In the genomic region with DNA sequence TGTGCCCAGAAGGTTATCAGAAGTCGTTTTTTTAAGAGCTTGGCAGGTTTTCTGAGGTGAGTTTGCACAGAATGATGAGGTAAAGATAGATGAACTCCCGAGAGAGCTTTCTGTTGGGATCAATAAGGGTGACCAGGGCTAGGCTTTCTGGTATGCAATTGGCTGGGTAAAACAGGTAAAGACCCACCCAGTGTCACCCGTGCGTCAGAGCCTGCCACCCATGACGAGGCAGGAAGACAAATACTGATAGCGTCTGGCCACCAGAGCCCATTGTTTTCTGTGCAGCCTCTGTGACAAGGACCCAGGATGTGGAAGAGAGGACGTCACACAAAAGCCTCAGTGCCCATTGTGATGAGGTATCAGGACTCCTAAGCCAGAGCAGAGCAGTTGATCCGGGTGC, we compare ENCODE assay signal across 15 mouse cellular contexts.
"Had no signal": no experiment of that assay in that cellular context is flagged by ENCODE, and none has a peak within 500 bp of the region (broad histone marks: within the 10 kb centered on the region; RNA-seq: fewer than 3 reads in every experiment).

No protein-coding gene starts in this region.

- H3K9ac ChIP-seq: limb, embryonic 12.5 days; liver, embryonic 14.5 days; neural tube, embryonic 12.5 days had no signal

- H3K9me3 ChIP-seq: limb, embryonic 12.5 days; neural tube, embryonic 12.5 days had no signal

- H3K4me2 ChIP-seq: limb, embryonic 12.5 days; neural tube, embryonic 12.5 days had no signal

- H3K4me3 ChIP-seq: limb, embryonic 12.5 days; neural tube, embryonic 12.5 days had no signal

- H3K36me3 ChIP-seq: limb, embryonic 12.5 days; neural tube, embryonic 12.5 days had no signal

- DNase-seq: kidney, adult 2 months; kidney, postnatal 36 days; layer of hippocampus, adult 9-11 months; layer of hippocampus, postnatal 36 days; liver; lung, adult 2 months; lung, postnatal 36 days; midbrain, embryonic 14.5 days; thymus, adult 2 months; thymus, postnatal 36 days had no signal

- ATAC-seq: lung, postnatal 0 days had no signal

- H3K27ac ChIP-seq: kidney, postnatal 0 days; liver, embryonic 14.5 days; neural tube, embryonic 12.5 days had no signal

- H3K27me3 ChIP-seq: neural tube, embryonic 12.5 days had no signal
